Mouse (Mus musculus) liver, embryonic 11.5 days (tissue): ENCODE measurements around the gene AU022252. TPM values are rescaled to one million over a fixed set of nuclear protein-coding genes. Genes with fewer than 3 reads are reported as not detected.

ENCODE experiments used
- ATAC-seq: fragments of 200-750 bp; cut with Nextera tagmentation; replicated peaks from 2 replicates; pipeline ENCODE4 v1.8.0; 2017; ENCODE audit warnings: moderate number of reproducible peaks, mild to moderate bottlenecking, moderate TSS enrichment, moderate library complexity; ENCODE audit not compliant: low FRiP score
- DNase-seq: peaks from one replicate; pipeline ENCODE4 v3.0.0-alpha.2; 2017; ENCODE audit warnings: low spot score
- H3K27ac ChIP-seq: fragments of 300-500 bp; sonication (generic); 2 replicates; pipeline ENCODE4 v1.5.1; 2014; ENCODE audit warnings: mild to moderate bottlenecking, low read depth, low read length, control low read depth
- H3K27me3 ChIP-seq: fragments of 300-500 bp; sonication (generic); replicated peaks from 2 replicates; pipeline ENCODE4 v1.6.1; 2014; ENCODE audit warnings: low read length, mixed read lengths; ENCODE audit not compliant: control insufficient read depth, insufficient read depth
- H3K36me3 ChIP-seq: fragments of 300-500 bp; sonication (generic); 2 replicates; pipeline ENCODE4 v1.6.1; 2014; ENCODE audit warnings: mild to moderate bottlenecking, low read length, moderate library complexity, mixed read lengths; ENCODE audit not compliant: control insufficient read depth, insufficient read depth
- H3K4me1 ChIP-seq: fragments of 300-500 bp; sonication (generic); replicated peaks from 2 replicates; pipeline ENCODE4 v1.6.1; 2014; ENCODE audit warnings: low read length, mixed read lengths; ENCODE audit not compliant: control insufficient read depth, insufficient read depth
- H3K4me2 ChIP-seq: fragments of 300-500 bp; sonication (generic); 2 replicates; pipeline ENCODE4 v1.6.1; 2014; ENCODE audit warnings: mild to moderate bottlenecking, control low read depth, moderate library complexity
- H3K4me3 ChIP-seq: fragments of 300-500 bp; sonication (generic); 2 replicates; pipeline ENCODE4 v1.5.1; 2014; ENCODE audit warnings: low read depth, low read length, control low read depth
- H3K9ac ChIP-seq: fragments of 300-500 bp; sonication (generic); 2 replicates; pipeline ENCODE4 v1.6.1; 2014; ENCODE audit warnings: low read depth, low read length, control low read depth
- H3K9me3 ChIP-seq: fragments of 300-500 bp; sonication (generic); 2 replicates; pipeline ENCODE4 v1.6.1; 2016; ENCODE audit warnings: low read length, inconsistent platforms, mixed read lengths; ENCODE audit not compliant: control insufficient read depth
- WGBS: fragments of 180-500 bp; shearing (Covaris S2); extraction: QIAGEN DNeasy Blood & Tissue Kit; methylation state at CpG from one replicate; pipeline ENCODE4 v1.1.7; 2014; 5-methylcytosine and 5-hydroxymethylcytosine counted together
- polyA plus RNA-seq: library from polyadenylated mRNA; unstranded; fragments of >200 nt; fragmentation: Nextera tagmentation; extraction: Ambion mirVana; gene quantifications from 2 replicates; pipeline ENCODE4 v1.2.1, GENCODE M21; 2014

Gene AU022252
- polyA plus RNA-seq, 1 experiment from 2014 or later: 33.3 TPM

DNA sequence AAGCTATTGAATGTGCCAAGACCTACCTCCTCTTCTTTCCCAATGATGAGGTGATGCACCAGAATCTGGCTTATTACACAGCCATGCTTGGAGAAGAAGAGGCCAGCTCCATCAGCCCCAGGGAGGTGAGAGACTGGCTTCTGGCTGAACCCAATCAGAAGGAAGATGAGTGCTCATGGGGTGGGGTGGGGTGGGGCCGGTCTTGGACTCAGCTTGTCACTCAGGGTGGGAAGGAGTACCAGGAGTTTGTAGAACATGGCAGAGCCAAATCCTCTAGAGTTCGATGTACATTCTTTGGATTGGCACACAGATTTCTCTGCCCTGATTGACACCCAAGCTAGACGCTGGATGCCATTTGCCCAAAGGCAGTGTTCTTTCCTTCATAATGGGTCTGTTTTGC lies 6.1 kb upstream of the AU022252 start:
- H3K36me3 ChIP-seq: peaks cover 10% of the 10 kb centered on the region
- peak overlapping the region; percentile 43; the same call in 1 of the 2 replicates for H3K4me2 ChIP-seq
- no peak overlapping the region for H3K4me3 ChIP-seq
- peaks cover 4% of the 10 kb centered on the region; the same call in 1 of the 2 replicates for H3K4me1 ChIP-seq
- no peak overlapping the region for H3K9ac ChIP-seq
- H3K27ac ChIP-seq: no peak overlapping the region
- H3K27me3 ChIP-seq: no peaks in the 10 kb centered on the region
- H3K9me3 ChIP-seq: no peaks in the 10 kb centered on the region
- ATAC-seq (peak; percentile 38; the same call in 1 of the 2 replicates), DNase-seq (no peak)
- 78% methylated on average over 3 of the region's 3 CpGs for WGBS

DNA sequence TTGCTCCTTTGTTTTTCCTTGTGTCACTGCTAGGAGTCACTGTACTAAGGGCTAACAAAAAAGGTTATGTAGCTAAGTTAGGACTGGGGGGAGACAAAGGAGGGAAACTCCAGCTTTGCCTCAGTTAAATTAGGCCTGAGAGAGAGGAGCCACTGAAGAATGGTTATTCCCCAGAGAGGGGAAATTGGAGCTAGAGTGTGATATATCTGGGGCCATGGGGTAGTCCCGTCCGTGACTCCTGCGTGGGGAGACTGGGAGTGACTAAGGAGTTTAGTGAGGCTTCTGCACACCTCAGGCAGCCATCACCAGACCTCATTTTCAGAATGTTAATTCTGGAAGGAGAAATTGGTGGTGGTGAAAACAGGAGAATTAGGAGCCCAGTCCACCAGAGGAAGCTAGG lies 1.8 kb upstream of the AU022252 start:
- Histone ChIP-seq H3K4me1 (peaks cover 4% of the 10 kb centered on the region; the same call in 1 of the 2 replicates), H3K27me3 (no peaks in the 10 kb centered on the region), H3K4me3 (peak overlapping the region; percentile 84), H3K4me2 (peak overlapping the region; percentile 94), H3K27ac (no peak overlapping the region), H3K9me3 (no peaks in the 10 kb centered on the region), H3K36me3 (0 out of 2 replicates have a peak, but pooled peaks cover 2% of the 10 kb centered on the region), H3K9ac (no peak overlapping the region)
- no peak for ATAC-seq
- DNase-seq: no peak
- 73% methylated on average over 3 of the region's 3 CpGs for WGBS

- H3K4me2 ChIP-seq: peak overlapping the region; percentile 94
- peak overlapping the region; percentile 81 for H3K9ac ChIP-seq
- peaks cover 4% of the 10 kb centered on the region; the same call in 1 of the 2 replicates for H3K4me1 ChIP-seq
- no peaks in the 10 kb centered on the region for H3K9me3 ChIP-seq
- H3K27me3 ChIP-seq: no peaks in the 10 kb centered on the region
- ATAC-seq (peak; percentile 56), DNase-seq (peak; percentile 70)
- H3K36me3 ChIP-seq: 0 out of 2 replicates have a peak, but pooled peaks cover 2% of the 10 kb centered on the region
- H3K27ac ChIP-seq: 0 out of 2 replicates have a peak overlapping the region, but pooled peaks have one; percentile 19
- under 1% methylated on average over 36 of the region's 36 CpGs for WGBS
- H3K4me3 ChIP-seq: peak overlapping the region; percentile 84
Measured at GRCm38 (mm10) chr4:119233256-119233901, 867 bp upstream of the AU022252 start.

GRCm38 (mm10) chr4:119226751-119227150 lies 5.8 kb downstream of the AU022252 start:
- Histone ChIP-seq H3K36me3 (peaks cover 25% of the 10 kb centered on the region), H3K4me1 (peaks cover 4% of the 10 kb centered on the region; the same call in 1 of the 2 replicates), H3K4me2 (no peak overlapping the region), H3K27me3 (no peaks in the 10 kb centered on the region), H3K4me3 (no peak overlapping the region), H3K27ac (no peak overlapping the region), H3K9ac (no peak overlapping the region), H3K9me3 (no peaks in the 10 kb centered on the region)
- 92% methylated on average over 11 of the region's 11 CpGs for WGBS
- ATAC-seq: no peak
- DNase-seq: no peak

GRCm38 (mm10) chr4:119225719-119226118 lies 6.8 kb downstream of the AU022252 start:
- Histone ChIP-seq H3K9ac (no peak overlapping the region), H3K4me1 (no peaks in the 10 kb centered on the region), H3K36me3 (peaks cover 25% of the 10 kb centered on the region), H3K27me3 (no peaks in the 10 kb centered on the region), H3K27ac (no peak overlapping the region), H3K9me3 (no peaks in the 10 kb centered on the region), H3K4me3 (no peak overlapping the region), H3K4me2 (no peak overlapping the region)
- DNase-seq (no peak), ATAC-seq (no peak)
- 88% methylated on average over 9 of the region's 9 CpGs for WGBS

GRCm38 (mm10) chr4:119224534-119224933 lies 8.0 kb downstream of the AU022252 start:
- no peak for ATAC-seq
- H3K27me3 ChIP-seq: no peaks in the 10 kb centered on the region
- peaks cover 25% of the 10 kb centered on the region for H3K36me3 ChIP-seq
- 91% methylated on average over 3 of the region's 3 CpGs for WGBS
- H3K4me3 ChIP-seq: no peak overlapping the region
- DNase-seq: no peak
- H3K27ac ChIP-seq: no peak overlapping the region
- no peak overlapping the region for H3K4me2 ChIP-seq
- H3K9me3 ChIP-seq: no peaks in the 10 kb centered on the region
- H3K4me1 ChIP-seq: no peaks in the 10 kb centered on the region
- H3K9ac ChIP-seq: no peak overlapping the region

- 88% methylated on average over 1 of the region's 1 CpGs for WGBS
- Histone ChIP-seq H3K9me3 (no peaks in the 10 kb centered on the region), H3K27ac (no peak overlapping the region), H3K4me2 (no peak overlapping the region), H3K9ac (no peak overlapping the region), H3K4me3 (no peak overlapping the region), H3K27me3 (no peaks in the 10 kb centered on the region), H3K4me1 (no peaks in the 10 kb centered on the region), H3K36me3 (peaks cover 25% of the 10 kb centered on the region)
- DNase-seq (no peak), ATAC-seq (peak; percentile 42; the same call in 1 of the 2 replicates)
Measured at GRCm38 (mm10) chr4:119223696-119224095, 8.8 kb downstream of the AU022252 start.

- no peaks in the 10 kb centered on the region for H3K9me3 ChIP-seq
Measured at GRCm38 (mm10) chr4:119218169-119218568, 14.3 kb downstream of the AU022252 start, which contains the start of gene Tmem269. Tmem269 (minus strand) TSS chr4:119218217.

DNA sequence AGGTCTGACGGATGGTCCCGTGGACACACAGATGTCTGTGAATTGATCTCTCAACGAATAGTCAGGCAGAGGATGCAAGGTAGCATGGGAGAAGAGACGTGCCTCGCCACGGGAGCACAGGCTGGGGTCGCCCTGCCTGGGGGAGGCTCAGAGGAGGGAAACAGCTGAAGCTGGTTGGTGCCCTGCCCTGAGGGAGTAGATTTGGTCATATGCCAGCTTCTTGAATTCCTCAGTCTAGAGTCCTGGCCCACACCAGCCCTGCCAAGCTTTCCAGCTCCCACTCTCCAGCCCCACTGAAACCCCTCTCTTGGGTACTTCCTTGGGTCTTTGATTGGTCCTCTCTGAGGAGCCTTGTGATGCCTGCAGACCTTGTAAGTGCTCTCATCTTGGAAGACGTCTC lies 15.8 kb downstream of the AU022252 start:
- H3K9me3 ChIP-seq: no peaks in the 10 kb centered on the region
- peaks cover 5% of the 10 kb centered on the region; the same call in 1 of the 2 replicates for H3K27me3 ChIP-seq
- H3K4me3 ChIP-seq: no peak overlapping the region
- H3K27ac ChIP-seq: no peak overlapping the region
- H3K4me1 ChIP-seq: no peaks in the 10 kb centered on the region; the same call in 1 of the 2 replicates
- no peaks in the 10 kb centered on the region for H3K36me3 ChIP-seq
- H3K4me2 ChIP-seq: no peak overlapping the region
- ATAC-seq (no peak), DNase-seq (no peak)
- WGBS: 78% methylated on average over 8 of the region's 8 CpGs
- no peak overlapping the region for H3K9ac ChIP-seq

More at GRCm38 (mm10) chr4:119218169-119218568, 14.3 kb downstream of the AU022252 start, which contains the start of gene Tmem269:
- peak; percentile 61; the same call in 1 of the 2 replicates for ATAC-seq
- no peak for DNase-seq
- Histone ChIP-seq H3K4me1 (no peaks in the 10 kb centered on the region; the same call in 1 of the 2 replicates), H3K27ac (no peak within 1 kb of the TSS), H3K4me2 (no peak within 1 kb of the TSS), H3K36me3 (no peaks in the 10 kb centered on the region), H3K4me3 (no peak within 1 kb of the TSS), H3K9ac (no peak within 1 kb of the TSS), H3K27me3 (peaks cover 5% of the 10 kb centered on the region; the same call in 1 of the 2 replicates)
- 16% methylated on average over 11 of the region's 11 CpGs for WGBS
